Mouse (Mus musculus): ENCODE measurements around the gene Phyhd1.

DNA sequence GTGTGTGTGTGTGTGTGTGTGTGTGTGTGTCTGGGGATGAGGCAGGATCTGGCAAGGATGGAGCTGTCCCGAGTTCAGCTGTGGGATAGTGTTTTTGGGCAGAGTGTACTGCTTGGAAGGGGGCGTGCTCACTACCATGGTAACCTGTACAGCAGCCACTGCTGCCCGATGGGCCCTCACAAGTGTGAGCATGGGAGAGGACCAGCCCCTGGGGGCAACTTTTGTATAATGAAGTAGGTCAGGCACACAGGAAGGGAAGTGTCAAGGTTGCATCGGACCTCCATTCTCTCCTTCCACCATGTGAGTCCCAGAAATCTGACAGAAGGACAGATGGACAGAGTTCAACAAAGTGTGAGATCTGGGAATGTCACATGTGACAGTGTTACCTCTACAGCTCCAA, 18.3 kb upstream of the Phyhd1 start:
- TF ChIP-seq CTCF (IDR thresholded peaks at IDR 0.05; ENCODE audit: low read depth), result no peak
- no peak for TF ChIP-seq EP300 (optimal IDR thresholded peaks at IDR 0.05)
